Mouse (Mus musculus): ENCODE data around the gene Tcp11.

- TF ChIP-seq POLR2A (IDR thresholded peaks at IDR 0.05; ENCODE audit: borderline replicate concordance, extremely low read depth, insufficient read depth, insufficient read length, poor library complexity, severe bottlenecking) (no peak), CTCF (IDR thresholded peaks at IDR 0.05; ENCODE audit: borderline replicate concordance, extremely low read depth, insufficient read depth, insufficient read length) (no peak)
Observed at GRCm38 (mm10) chr17:28101902-28102319, 21.5 kb upstream of the Tcp11 start.

All from brain, embryonic 14.5 days (tissue).